Mouse (Mus musculus) intestine, embryonic 15.5 days (tissue): ENCODE measurements around the gene Mug2. TPM values are rescaled to one million over a fixed set of nuclear protein-coding genes. Genes with fewer than 3 reads are reported as not detected.
"Not testable (repeated sequence)": the region's sequence is repeated elsewhere in the genome, so short reads cannot be mapped to it uniquely, and the experiment has no call there.

ENCODE experiments used
- ATAC-seq: fragments of 200-750 bp; cut with Nextera tagmentation; 2 replicates; pipeline ENCODE4 v1.8.0; 2017; ENCODE audit warnings: moderate TSS enrichment, moderate library complexity
- H3K27ac ChIP-seq: fragments of 300-500 bp; sonication (generic); 2 replicates; pipeline ENCODE4 v1.5.1; 2015; ENCODE audit warnings: mild to moderate bottlenecking, inconsistent platforms
- H3K27me3 ChIP-seq: fragments of 300-500 bp; sonication (generic); replicated peaks from 2 replicates; pipeline ENCODE4 v1.6.1; 2015; ENCODE audit warnings: inconsistent platforms
- H3K36me3 ChIP-seq: fragments of 300-500 bp; sonication (generic); 2 replicates; pipeline ENCODE4 v1.6.1; 2015; ENCODE audit warnings: inconsistent platforms
- H3K4me1 ChIP-seq: fragments of 300-500 bp; sonication (generic); replicated peaks from 2 replicates; pipeline ENCODE4 v1.6.1; 2015; ENCODE audit warnings: inconsistent platforms
- H3K4me2 ChIP-seq: fragments of 300-500 bp; sonication (generic); replicated peaks from 2 replicates; pipeline ENCODE4 v1.6.1; 2015; ENCODE audit warnings: mild to moderate bottlenecking, inconsistent platforms
- H3K4me3 ChIP-seq: fragments of 300-500 bp; sonication (generic); replicated peaks from 2 replicates; pipeline ENCODE4 v1.5.1; 2015; ENCODE audit warnings: inconsistent platforms
- H3K9ac ChIP-seq: fragments of 300-500 bp; sonication (generic); 2 replicates; pipeline ENCODE4 v1.6.1; 2015; ENCODE audit warnings: inconsistent platforms
- H3K9me3 ChIP-seq: fragments of 300-500 bp; sonication (generic); 2 replicates; pipeline ENCODE4 v1.6.1; 2016; ENCODE audit warnings: inconsistent platforms
- WGBS: fragments of 180-500 bp; shearing (Covaris S2); methylation state at CpG from one replicate; pipeline ENCODE4 v1.1.7; 2015; 5-methylcytosine and 5-hydroxymethylcytosine counted together
- polyA plus RNA-seq: library from polyadenylated mRNA; unstranded; fragments of >200 nt; fragmentation: Nextera tagmentation; extraction: Ambion mirVana; gene quantifications from 2 replicates; pipeline ENCODE4 v1.2.1, GENCODE M21; 2015

Gene Mug2
- not detected in 2 replicates for polyA plus RNA-seq

- not testable (repeated sequence) for ATAC-seq
Observed at GRCm38 (mm10) chr6:122006461-122006860, at the start of gene Mug2. Mug2 (plus strand) TSS chr6:122006761.

GRCm38 (mm10) chr6:121957803-121958349, 48.7 kb upstream of the Mug2 start:
- not testable (repeated sequence) for ATAC-seq, H3K36me3 ChIP-seq, H3K27ac ChIP-seq, H3K9me3 ChIP-seq, H3K4me1 ChIP-seq, H3K4me2 ChIP-seq, H3K27me3 ChIP-seq, H3K4me3 ChIP-seq, H3K9ac ChIP-seq
- 92% methylated on average over 16 of the region's 16 CpGs for WGBS

More at GRCm38 (mm10) chr6:122006461-122006860, at the start of gene Mug2:
- not testable (repeated sequence) for H3K36me3 ChIP-seq, H3K27me3 ChIP-seq, H3K4me1 ChIP-seq, H3K9ac ChIP-seq, H3K4me2 ChIP-seq, H3K27ac ChIP-seq, H3K4me3 ChIP-seq, H3K9me3 ChIP-seq
- WGBS: no CpG with 5 or more reads among the region's 3 CpGs

- H3K36me3 ChIP-seq: no peaks in the 10 kb centered on the region
- H3K4me2 ChIP-seq: no peak overlapping the region
- ATAC-seq: no peak
- no peak overlapping the region for H3K27ac ChIP-seq
- no peak overlapping the region for H3K4me3 ChIP-seq
- H3K27me3 ChIP-seq: no peaks in the 10 kb centered on the region
- H3K4me1 ChIP-seq: no peaks in the 10 kb centered on the region
- WGBS: 82% methylated on average over 7 of the region's 7 CpGs
- H3K9me3 ChIP-seq: no peaks in the 10 kb centered on the region
- H3K9ac ChIP-seq: no peak overlapping the region
Observed at GRCm38 (mm10) chr6:121975701-121976100, 30.9 kb upstream of the Mug2 start.

- ATAC-seq: no peak
- Histone ChIP-seq H3K4me1 (no peaks in the 10 kb centered on the region), H3K9ac (no peak overlapping the region), H3K4me3 (no peak overlapping the region), H3K4me2 (no peak overlapping the region), H3K36me3 (no peaks in the 10 kb centered on the region), H3K27ac (no peak overlapping the region), H3K27me3 (no peaks in the 10 kb centered on the region), H3K9me3 (no peaks in the 10 kb centered on the region)
- 81% methylated on average over 4 of the region's 4 CpGs for WGBS
Observed at GRCm38 (mm10) chr6:122100904-122101303, 94.3 kb downstream of the Mug2 start.

DNA sequence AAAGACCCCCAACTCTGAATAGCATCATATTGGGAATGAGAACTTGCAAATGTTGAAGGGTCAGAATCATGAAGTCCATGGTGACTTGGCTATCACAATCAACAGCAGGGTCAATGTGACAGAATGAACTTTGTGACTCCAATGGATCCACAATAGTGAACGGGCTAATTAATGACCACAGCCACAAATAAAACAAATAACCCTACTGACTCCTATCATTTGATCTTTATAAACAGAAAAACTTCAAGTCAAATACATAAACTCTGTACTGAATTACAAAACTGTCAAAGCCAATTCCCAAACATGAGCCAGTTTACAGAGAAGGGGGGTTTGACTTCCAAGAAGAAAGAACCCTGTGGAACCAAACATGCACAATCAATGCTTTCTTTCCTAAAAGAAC, 95.1 kb downstream of the Mug2 start:
- Histone ChIP-seq H3K9ac (no peak overlapping the region), H3K4me1 (no peaks in the 10 kb centered on the region), H3K9me3 (no peaks in the 10 kb centered on the region), H3K36me3 (no peaks in the 10 kb centered on the region), H3K27me3 (no peaks in the 10 kb centered on the region), H3K4me2 (no peak overlapping the region), H3K4me3 (no peak overlapping the region), H3K27ac (no peak overlapping the region)
- ATAC-seq: no peak
- WGBS: 69% methylated on average over 1 of the region's 1 CpGs

DNA sequence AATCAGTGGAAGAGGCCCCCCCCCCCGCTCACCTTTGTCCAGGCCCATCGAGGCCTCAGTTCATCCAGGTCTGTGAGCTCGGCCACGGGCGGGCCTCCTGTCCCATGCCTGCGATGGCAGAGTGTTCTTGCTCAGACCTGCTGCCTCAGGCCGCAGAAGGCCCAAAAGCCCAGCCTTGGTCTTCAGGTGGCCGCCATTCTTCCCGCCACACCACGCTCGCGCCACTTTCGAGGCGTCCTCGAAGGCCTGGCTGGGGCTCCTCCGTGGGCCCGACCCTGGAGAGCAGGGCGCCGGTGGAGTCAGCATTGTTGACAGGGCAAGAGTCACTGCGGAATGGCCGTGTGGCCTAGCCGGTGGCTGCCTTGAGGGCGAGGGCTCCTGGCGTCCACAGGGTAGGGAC, 110.4 kb downstream of the Mug2 start:
- WGBS: 91% methylated on average over 24 of the region's 24 CpGs
- H3K4me3 ChIP-seq: no peak overlapping the region
- H3K9ac ChIP-seq: no peak overlapping the region

GRCm38 (mm10) chr6:122129521-122129920, 123.0 kb downstream of the Mug2 start:
- H3K9me3 ChIP-seq: no peaks in the 10 kb centered on the region
- 60% methylated on average over 2 of the region's 2 CpGs for WGBS
- H3K27ac ChIP-seq: no peak overlapping the region
- no peaks in the 10 kb centered on the region for H3K4me1 ChIP-seq
- no peak overlapping the region for H3K9ac ChIP-seq
- H3K4me2 ChIP-seq: no peak overlapping the region
- H3K27me3 ChIP-seq: no peaks in the 10 kb centered on the region
- H3K36me3 ChIP-seq: no peaks in the 10 kb centered on the region
- ATAC-seq: no peak
- H3K4me3 ChIP-seq: no peak overlapping the region

More for the DNA sequence above, 110.4 kb downstream of the Mug2 start:
- no peak overlapping the region for H3K27ac ChIP-seq
- no peaks in the 10 kb centered on the region for H3K27me3 ChIP-seq
- no peaks in the 10 kb centered on the region for H3K36me3 ChIP-seq
- H3K9me3 ChIP-seq: no peaks in the 10 kb centered on the region; the same call in 1 of the 2 replicates
- no peak for ATAC-seq
- no peaks in the 10 kb centered on the region for H3K4me1 ChIP-seq
- H3K4me2 ChIP-seq: no peak overlapping the region

Other genes starting within 250 kb of the Mug2 start
- not detected in 2 replicates for gene Mug1, start 168.2 kb upstream of the Mug2 start, polyA plus RNA-seq